Mouse (Mus musculus) kidney, adult 9 months (tissue): ENCODE measurements at regions not wholly inside any gene's neighbourhood (a gene's known extent, or its start where the extent isn't known, plus 50 kb on each side); places are given as distances from the start of the nearest gene placed in this dataset.
A peak's percentile ranks its signal among the peaks of the same experiment; 100 is the strongest.

Experiments
- DNase-seq: peaks from one replicate; pipeline ENCODE4 v3.0.0; 2022

DNA sequence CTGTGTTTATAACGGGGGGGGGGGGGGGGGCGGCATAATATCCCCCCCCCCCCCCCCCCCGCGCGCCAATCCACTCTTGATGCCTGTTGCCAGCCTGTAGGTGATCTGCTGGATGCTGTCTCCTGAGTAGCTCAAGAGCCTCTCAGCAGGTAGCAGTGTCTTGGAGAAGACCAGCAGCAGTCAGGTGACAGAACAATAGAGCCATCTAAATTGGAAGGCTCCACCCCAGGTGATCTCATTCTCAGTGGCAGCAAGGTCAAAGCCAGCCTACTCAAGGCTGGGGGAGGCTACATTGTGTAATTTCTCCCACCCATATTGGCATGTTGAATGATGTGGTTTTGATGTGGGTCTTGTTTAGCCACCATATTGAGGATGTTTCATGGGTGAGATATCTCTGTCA is 338.3 kb upstream of the Zfp804a start:
- DNase-seq, result no peak

DNA sequence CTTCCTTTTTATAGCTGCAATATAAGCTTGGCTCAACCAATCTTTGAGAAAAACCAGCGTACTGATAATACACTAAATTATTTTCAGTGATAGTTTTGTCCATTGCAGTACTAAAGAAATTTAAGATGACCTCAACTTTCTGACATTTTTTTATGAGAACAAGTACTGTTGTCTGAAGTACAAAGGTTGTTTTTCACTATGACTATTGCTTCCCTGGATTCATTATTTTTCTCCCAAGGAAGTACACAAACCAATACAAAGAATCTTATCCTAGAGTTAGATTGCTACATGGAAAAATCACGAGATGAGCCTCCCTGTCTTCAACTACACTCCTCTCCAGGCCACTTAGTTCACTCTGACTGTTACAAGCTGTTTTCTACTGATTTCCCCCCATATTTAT is 319.5 kb upstream of the Zfp804a start:
- DNase-seq, result no peak

DNA sequence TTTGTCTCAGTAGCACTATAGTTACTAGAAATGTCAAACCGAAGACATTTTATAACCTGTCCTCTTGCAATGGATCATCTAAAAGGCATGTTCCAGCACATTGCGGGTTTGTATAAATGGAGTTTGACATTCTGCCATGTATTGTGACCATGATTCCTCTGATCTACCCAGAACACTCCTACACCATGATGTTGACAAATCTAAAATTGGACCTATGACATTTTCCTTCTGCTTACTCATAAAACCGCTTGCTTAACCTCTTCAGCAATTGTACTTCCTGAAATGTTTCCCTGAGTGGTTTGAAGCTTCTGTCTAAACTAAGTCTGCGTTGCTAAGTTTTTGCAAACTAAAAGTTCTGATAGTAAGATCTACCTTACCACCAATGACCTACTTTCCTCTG is 319.0 kb upstream of the Zfp804a start:
- DNase-seq, result no peak

DNA sequence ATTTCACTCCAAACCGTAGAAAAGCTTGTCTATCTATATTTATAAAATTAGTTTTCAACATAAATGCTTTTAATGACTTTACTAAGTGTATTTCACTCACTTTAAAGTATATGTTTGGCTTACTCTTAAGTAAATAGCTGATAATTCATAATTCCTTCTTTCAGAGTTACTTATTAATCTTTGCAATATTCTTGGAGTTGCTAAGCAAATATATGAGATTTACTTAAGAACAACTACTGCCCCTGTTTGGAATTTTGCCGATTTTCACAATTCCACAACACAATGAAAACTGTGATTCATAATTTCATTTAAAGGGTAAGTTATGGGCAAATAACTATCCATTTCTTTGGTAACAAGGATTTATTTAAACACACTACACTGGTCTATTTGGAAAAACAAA is 287.2 kb upstream of the Zfp804a start:
- DNase-seq, result no peak

DNA sequence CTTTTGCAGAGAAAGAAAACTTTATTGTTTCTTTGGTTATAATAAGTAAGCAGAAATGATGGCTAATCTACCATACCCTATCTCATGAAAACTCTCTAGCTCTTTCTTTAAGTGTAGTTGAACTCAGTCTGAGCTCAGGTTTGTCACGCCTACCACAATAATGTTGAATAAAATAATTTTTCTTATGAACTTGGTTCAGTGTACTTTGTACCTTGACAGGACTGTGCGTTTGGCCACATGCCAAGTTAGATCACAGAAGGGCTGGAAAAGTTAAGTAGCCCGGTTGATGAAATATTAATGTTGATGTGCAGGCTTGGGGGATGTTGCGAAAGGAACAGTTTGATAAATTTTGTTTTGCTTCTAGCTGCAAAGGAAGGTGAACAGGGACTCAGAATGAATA is 270.0 kb upstream of the Zfp804a start:
- peak; percentile 8 for DNase-seq
